Mouse (Mus musculus): ENCODE results near the gene Il13.

DNA sequence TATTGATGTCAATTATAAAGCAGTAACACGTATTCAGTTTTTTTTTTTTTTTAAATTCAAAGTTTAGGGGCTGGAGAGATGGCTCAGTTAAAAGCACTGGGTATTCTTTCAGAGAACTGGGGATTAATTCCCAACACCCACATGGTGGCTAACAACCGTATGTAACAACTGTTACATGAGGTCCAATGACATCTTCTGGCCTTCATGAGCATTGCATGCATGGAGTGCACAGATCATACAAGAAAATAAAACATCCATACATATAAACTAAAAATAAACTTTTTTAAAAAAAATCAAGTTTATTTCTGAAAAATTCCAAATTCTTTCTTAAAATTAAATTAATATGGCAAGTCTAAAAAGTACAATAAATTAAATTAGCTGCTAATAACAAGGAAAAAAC is 47.2 kb upstream of the Il13 start:
- TF ChIP-seq GATA1 (IDR thresholded peaks at IDR 0.05; ENCODE audit: borderline replicate concordance, low read length): no peak
- no peak for TF ChIP-seq FLI1 (IDR thresholded peaks at IDR 0.05; ENCODE audit: low read length)
